Mouse (Mus musculus): ENCODE measurements around the gene Cyb5r1.

Gene Cyb5r1

DNA sequence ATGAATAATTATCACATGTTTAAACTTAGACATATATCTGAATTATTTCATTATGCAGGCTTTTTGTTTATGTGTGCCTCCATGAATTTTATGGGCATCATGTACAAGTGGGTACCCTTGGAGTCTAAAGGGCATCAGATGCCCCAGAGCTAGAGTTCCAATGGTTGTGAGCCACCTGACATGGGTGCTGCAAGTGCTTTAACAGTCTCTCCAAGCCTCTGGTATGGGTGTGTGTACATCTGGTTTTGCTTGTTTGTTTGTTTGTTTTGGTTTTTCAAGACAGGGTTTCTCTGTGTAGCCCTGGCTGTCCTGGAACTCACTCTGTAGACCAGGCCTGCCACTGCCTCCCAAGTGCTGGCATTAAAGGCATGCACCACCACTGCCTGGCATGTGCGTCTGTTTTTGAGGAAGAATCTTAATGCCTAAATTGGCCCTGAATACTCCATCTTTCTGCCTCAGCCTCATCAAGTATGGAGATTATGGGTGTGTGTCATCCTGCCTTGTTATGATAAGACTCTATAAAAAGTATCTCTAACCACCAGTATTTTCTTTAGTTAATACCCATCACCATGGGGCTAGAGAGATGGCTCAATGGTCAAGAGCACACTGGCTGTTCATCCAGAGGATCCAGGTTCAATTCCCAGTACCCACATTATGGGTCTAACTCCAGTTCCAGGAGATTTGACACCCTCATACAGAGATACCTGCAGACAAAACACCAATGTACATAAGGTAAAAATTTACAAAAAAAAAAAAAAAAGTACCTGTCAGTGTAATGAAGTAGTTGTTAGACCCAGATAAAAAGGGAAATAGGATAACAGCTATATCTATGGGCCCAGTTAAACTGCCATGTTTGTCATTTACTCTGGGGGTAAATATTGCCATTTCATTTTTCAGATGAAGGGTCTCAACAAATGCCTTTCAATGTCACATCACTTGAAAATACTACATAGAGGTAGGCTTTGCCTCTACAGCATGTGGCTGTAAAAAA is 55.2 kb downstream of the Cyb5r1 start:
- Histone ChIP-seq H3K36me3 (ENCODE audit: control insufficient read depth, insufficient read depth, low read length, poor library complexity, severe bottlenecking) (peaks cover 10% of the 10 kb centered on the region; the same call in 1 of the 2 replicates), H3K27me3 (ENCODE audit: control insufficient read depth, insufficient read depth, low read length, poor library complexity, severe bottlenecking) (no peaks in the 10 kb centered on the region)
- no peak for DNase-seq (ENCODE audit: low read depth, low spot score)

Measured in splenic B cell, adult 2 months (primary cell).